Mouse (Mus musculus) stomach, embryonic 15.5 days (tissue): ENCODE measurements around the gene Rarres2. TPM values are rescaled to one million over a fixed set of nuclear protein-coding genes. Genes with fewer than 3 reads are reported as not detected.

ENCODE experiments used
- ATAC-seq: fragments of 200-750 bp; cut with Nextera tagmentation; 2 replicates; pipeline ENCODE4 v1.8.0; 2017; ENCODE audit warnings: low read depth, moderate number of reproducible peaks, moderate TSS enrichment; ENCODE audit not compliant: insufficient read depth, low FRiP score
- H3K27ac ChIP-seq: fragments of 300-500 bp; sonication (generic); 2 replicates; pipeline ENCODE4 v1.5.1; 2015; ENCODE audit warnings: mild to moderate bottlenecking, inconsistent platforms
- H3K27me3 ChIP-seq: fragments of 300-500 bp; sonication (generic); replicated peaks from 2 replicates; pipeline ENCODE4 v1.6.1; 2015; ENCODE audit warnings: inconsistent platforms
- H3K36me3 ChIP-seq: fragments of 300-500 bp; sonication (generic); 2 replicates; pipeline ENCODE4 v1.6.1; 2015; ENCODE audit warnings: inconsistent platforms
- H3K4me1 ChIP-seq: fragments of 300-500 bp; sonication (generic); 2 replicates; pipeline ENCODE4 v1.6.1; 2015; ENCODE audit warnings: inconsistent platforms
- H3K4me2 ChIP-seq: fragments of 300-500 bp; sonication (generic); 2 replicates; pipeline ENCODE4 v1.6.1; 2015; ENCODE audit warnings: mild to moderate bottlenecking, inconsistent platforms
- H3K4me3 ChIP-seq: fragments of 300-500 bp; sonication (generic); replicated peaks from 2 replicates; pipeline ENCODE4 v1.5.1; 2015; ENCODE audit warnings: inconsistent platforms
- H3K9ac ChIP-seq: fragments of 300-500 bp; sonication (generic); 2 replicates; pipeline ENCODE4 v1.6.1; 2015; ENCODE audit warnings: inconsistent platforms
- H3K9me3 ChIP-seq: fragments of 300-500 bp; sonication (generic); 2 replicates; pipeline ENCODE4 v1.6.1; 2016; ENCODE audit warnings: inconsistent platforms
- WGBS: fragments of 180-500 bp; shearing (Covaris S2); methylation state at CpG from one replicate; pipeline ENCODE4 v1.1.7; 2015; 5-methylcytosine and 5-hydroxymethylcytosine counted together
- polyA plus RNA-seq: library from polyadenylated mRNA; unstranded; fragments of >200 nt; fragmentation: Nextera tagmentation; extraction: Ambion mirVana; gene quantifications from 2 replicates; pipeline ENCODE4 v1.2.1, GENCODE M21; 2015

Gene Rarres2
- polyA plus RNA-seq, 1 experiment from 2014 or later: 83.2 TPM

DNA sequence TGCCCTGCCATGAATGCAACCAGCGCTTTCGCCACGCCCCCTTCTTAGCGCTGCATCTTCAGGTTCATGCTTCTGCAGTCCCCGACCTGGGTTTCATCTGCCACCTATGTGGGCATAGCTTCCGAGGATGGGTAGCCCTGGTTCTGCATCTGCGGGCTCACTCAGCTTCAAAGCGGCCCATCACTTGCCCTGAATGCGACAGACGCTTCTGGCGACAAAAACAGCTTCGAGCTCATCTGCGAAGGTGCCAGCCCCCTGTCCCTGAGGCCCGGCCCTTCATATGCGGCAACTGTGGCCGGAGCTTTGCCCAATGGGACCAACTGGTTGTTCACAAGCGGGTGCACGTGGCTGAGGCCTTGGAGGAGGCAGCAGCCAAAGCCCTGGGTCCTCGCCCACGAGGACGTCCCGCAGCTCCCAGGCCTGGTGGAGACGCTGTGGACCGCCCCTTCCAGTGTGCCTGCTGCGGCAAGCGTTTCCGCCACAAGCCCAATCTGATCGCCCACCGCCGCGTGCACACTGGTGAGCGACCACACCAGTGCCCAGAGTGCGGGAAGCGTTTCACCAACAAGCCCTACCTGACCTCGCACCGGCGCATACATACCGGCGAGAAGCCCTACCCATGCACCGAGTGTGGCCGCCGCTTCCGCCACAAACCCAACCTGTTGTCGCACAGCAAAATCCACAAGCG lies 24.1 kb upstream of the Rarres2 start:
- 95% methylated on average over 45 of the region's 45 CpGs for WGBS
- no peak overlapping the region for H3K27ac ChIP-seq

DNA sequence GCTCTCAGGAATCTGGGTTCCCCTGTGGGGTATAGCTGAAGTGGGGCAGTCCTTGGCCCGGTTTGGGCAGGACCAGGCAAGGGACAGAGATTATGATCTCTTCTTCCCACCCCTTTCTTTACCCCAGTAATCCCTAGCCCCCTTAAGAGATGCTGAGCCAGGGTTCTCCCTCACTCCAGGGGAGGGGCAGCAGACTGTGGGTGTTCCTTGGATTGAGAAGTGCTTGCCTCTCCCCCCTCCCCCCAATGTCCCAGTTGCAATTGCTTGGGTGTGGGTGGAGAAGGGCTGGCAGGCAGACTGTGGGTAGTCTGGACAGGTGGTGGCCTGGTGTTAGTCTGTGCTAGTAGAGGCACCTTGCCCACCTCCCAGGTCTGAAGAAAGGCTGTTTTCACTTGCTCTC lies 22.7 kb upstream of the Rarres2 start:
- H3K27ac ChIP-seq: no peak overlapping the region

More for the DNA sequence above, 24.1 kb upstream of the Rarres2 start:
- Histone ChIP-seq H3K4me1 (peaks cover 22% of the 10 kb centered on the region), H3K4me2 (no peak overlapping the region), H3K36me3 (peaks cover 48% of the 10 kb centered on the region), H3K4me3 (no peak overlapping the region), H3K9me3 (no peaks in the 10 kb centered on the region; the same call in 1 of the 2 replicates), H3K9ac (no peak overlapping the region), H3K27me3 (no peaks in the 10 kb centered on the region)
- ATAC-seq: no peak

DNA sequence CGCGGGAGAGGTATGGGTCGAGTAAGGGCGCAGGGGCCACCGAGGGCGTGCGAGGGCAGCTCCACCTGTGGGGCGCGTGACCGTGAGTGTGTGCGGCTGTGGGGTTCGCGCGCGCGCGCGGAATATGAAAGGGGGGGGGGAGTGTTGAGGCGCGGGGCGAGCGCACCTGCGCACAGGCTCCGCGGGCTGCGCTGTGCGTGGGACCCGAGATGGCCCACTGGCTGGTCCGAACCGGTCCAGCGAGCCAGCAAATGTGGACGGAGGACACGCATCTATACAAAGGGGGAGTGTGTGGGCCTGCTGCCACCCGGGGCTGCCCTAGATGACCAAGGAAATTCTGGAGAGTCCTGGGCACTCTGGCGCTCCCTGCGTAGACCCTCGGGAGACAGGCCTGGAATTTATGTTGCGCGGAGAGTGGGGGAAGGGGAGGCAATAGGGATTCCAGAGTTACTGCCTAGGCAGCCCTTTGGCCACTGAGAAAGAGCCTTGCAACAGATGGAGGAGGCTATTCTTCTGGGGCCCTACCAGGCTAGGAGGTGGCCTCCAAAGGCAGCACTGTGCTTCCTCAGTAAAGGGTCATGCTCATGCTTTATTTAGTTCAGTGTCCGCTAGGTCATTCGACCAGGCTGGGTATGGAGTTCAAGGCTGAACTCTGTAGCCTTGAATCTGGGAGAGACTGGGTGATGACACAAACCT lies 21.6 kb upstream of the Rarres2 start:
- H3K4me2 ChIP-seq: peak overlapping the region; percentile 80
- H3K27me3 ChIP-seq: no peaks in the 10 kb centered on the region
- ATAC-seq: peak; percentile 16; the same call in 1 of the 2 replicates
- under 1% methylated on average over 37 of the region's 41 CpGs for WGBS
- H3K9me3 ChIP-seq: no peaks in the 10 kb centered on the region; the same call in 1 of the 2 replicates
- H3K36me3 ChIP-seq: peaks cover 35% of the 10 kb centered on the region
- peak overlapping the region; percentile 81 for H3K4me3 ChIP-seq
- peak overlapping the region; percentile 86 for H3K9ac ChIP-seq
- peaks cover 16% of the 10 kb centered on the region for H3K4me1 ChIP-seq
- H3K27ac ChIP-seq: peak overlapping the region; percentile 84

More for the DNA sequence above, 22.7 kb upstream of the Rarres2 start:
- H3K4me1 ChIP-seq: peaks cover 16% of the 10 kb centered on the region
- H3K9ac ChIP-seq: no peak overlapping the region
- no peak for ATAC-seq
- H3K4me2 ChIP-seq: peak overlapping the region; percentile 80
- no peaks in the 10 kb centered on the region for H3K27me3 ChIP-seq
- peaks cover 43% of the 10 kb centered on the region for H3K36me3 ChIP-seq
- H3K4me3 ChIP-seq: peak overlapping the region; percentile 81; the same call in 1 of the 2 replicates
- WGBS: 64% methylated on average over 1 of the region's 1 CpGs
- no peaks in the 10 kb centered on the region; the same call in 1 of the 2 replicates for H3K9me3 ChIP-seq

DNA sequence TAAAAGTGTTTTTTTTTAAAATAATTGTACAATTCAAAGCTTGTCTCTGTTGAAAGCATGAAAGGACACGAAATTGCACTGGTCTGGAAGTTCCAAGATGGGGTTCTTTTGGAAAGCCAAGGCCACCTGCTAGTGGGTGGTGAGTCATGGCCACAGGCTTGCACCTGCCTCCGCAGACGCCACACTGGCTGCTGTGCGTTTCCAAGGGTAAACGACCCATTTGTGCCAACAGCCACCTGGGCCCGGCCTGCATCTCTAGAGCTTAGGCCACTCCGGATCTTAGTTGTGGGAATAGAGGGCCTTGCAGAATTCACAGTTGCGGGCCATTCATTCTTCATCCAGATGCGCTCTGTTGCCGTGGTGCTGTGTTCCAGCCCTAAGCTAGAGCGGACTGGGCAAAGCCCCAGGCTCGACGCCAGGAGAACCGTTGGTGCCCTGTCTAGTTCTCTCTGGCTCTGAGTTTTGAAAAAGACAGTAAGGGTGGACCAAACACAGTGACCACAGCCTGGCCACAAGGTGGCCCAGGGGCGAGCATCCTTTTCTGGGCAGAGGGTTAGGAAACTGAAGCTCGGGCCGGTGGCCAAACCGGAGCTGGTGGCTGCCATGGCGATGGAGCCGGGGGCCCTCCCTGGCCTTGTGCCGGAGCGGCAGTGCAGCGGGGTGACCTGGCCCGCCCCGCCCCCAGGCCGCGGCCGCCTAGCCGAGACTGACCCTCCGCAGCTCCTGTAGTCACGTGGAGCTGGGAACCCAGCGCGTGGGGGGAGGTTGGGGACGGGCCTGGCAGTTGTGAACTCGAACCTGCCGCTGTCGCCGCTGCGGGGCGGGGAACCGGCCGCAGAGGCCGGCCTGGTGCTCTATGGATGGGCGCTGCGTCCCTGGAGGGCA lies 20.8 kb upstream of the Rarres2 start, which contains the start of the genes Repin1 and Gm44965:
Gene Repin1, plus strand, starts transcription at position 726 of the 885 bp plus-strand sequence.
Gene Gm44965, plus strand, starts transcription at position 784 of the 885 bp plus-strand sequence.
- Histone ChIP-seq H3K9me3 (no peaks in the 10 kb centered on the region; the same call in 1 of the 2 replicates), H3K4me1 (peaks cover 16% of the 10 kb centered on the region), H3K27me3 (no peaks in the 10 kb centered on the region), H3K9ac (peak within 1 kb of the TSS; percentile 86), H3K27ac (peak within 1 kb of the TSS; percentile 84), H3K4me2 (peak within 1 kb of the TSS; percentile 80), H3K4me3 (peak within 1 kb of the TSS; percentile 81), H3K36me3 (peaks cover 27% of the 10 kb centered on the region)
- WGBS: 6% methylated on average over 45 of the region's 45 CpGs
- peak; percentile 89 for ATAC-seq

DNA sequence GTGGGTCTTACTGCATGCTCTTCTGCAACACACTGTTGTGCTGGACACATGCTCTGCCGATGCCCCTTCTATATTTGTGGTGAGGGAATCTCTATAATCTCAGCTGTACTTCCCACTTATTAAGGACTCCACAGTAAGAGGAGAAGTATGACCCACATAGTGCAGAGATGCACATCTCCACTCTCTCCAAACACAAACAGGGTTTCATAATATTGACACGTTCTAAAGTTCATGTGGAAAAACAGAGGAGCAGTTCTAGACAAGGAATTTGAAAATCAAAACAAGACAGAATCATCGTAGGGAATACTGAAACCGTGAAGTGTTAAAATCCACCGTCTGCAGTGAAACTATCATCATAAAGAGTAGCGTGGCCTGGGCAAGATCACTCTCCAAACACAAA lies 19.3 kb upstream of the Rarres2 start:
- no peak for ATAC-seq
- WGBS: 85% methylated on average over 6 of the region's 6 CpGs
- Histone ChIP-seq H3K27me3 (no peaks in the 10 kb centered on the region), H3K4me1 (peaks cover 16% of the 10 kb centered on the region), H3K9me3 (no peaks in the 10 kb centered on the region; the same call in 1 of the 2 replicates), H3K9ac (no peak overlapping the region), H3K36me3 (peaks cover 12% of the 10 kb centered on the region), H3K4me3 (no peak overlapping the region), H3K27ac (no peak overlapping the region), H3K4me2 (no peak overlapping the region)

DNA sequence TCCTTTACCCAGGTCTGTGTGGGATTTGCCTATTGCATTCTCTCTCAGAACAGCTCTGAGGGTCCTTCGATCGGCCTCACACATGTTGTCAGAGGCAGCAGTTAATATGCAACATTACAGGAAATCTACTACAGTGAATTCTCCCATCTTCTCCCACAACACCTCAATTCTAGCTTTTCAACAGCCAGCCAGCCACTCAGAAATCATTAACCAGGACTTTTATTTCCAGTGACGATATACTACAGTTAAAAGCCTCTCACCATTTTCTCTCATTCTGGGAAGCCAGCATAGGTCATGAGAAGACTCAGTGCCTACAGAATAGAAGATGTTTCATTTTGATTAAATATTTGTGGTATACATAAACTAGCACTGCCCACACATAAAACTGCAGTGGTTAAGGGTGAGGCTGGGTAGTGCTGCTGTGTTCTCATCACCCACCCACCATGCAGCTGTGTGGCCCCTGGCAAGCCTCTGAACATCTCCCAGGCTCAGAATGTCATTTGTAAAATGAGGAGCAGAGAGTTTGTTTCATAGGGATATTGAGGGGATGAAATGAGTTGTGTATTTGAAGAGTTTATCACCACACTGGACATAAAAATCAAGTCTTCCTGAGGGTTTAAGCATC lies 18.7 kb upstream of the Rarres2 start:
- H3K4me2 ChIP-seq: no peak overlapping the region
- peaks cover 16% of the 10 kb centered on the region for H3K4me1 ChIP-seq
- H3K27ac ChIP-seq: no peak overlapping the region
- no peaks in the 10 kb centered on the region for H3K9me3 ChIP-seq
- no peak overlapping the region for H3K4me3 ChIP-seq
- ATAC-seq: no peak
- 79% methylated on average over 3 of the region's 3 CpGs for WGBS
- no peak overlapping the region for H3K9ac ChIP-seq
- peaks cover 6% of the 10 kb centered on the region for H3K36me3 ChIP-seq
- H3K27me3 ChIP-seq: no peaks in the 10 kb centered on the region

DNA sequence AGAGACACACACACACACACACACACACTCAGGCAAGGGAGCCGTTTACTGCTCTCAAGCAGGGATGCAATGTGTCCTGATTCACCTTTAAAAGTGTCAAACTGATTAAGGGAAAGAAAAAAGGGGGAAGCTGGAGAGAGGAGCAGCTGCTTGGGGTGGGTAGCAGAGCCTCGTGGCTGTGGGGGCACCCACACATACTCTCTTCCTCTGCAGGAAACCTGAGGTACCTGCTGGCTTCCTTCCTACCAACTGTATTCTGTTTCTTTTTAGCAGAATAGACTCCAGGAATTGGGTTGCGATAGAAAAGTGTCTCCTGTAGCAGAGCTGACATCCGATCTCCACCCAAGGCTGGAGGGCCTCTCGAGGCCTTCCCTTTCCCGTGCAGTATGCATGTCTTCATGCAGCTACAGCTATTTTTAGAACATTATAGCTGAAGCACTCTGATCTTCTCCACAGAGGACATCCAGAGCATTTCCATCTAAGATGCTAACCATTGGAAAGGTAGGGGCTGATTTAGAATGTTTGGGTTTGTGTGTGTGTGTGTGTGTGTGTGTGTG lies 16.7 kb upstream of the Rarres2 start, which contains the start of gene Gm45021:
Gene Gm45021, plus strand, starts transcription at position 417 of the 557 bp plus-strand sequence.
- no peak for ATAC-seq
- H3K4me3 ChIP-seq: no peak within 1 kb of the TSS
- H3K9ac ChIP-seq: no peak within 1 kb of the TSS
- H3K27me3 ChIP-seq: no peaks in the 10 kb centered on the region
- H3K36me3 ChIP-seq: no peaks in the 10 kb centered on the region
- H3K4me2 ChIP-seq: 0 out of 2 replicates have a peak within 1 kb of the TSS, but pooled peaks have one; percentile 8
- H3K4me1 ChIP-seq: peaks cover 5% of the 10 kb centered on the region; the same call in 1 of the 2 replicates
- WGBS: 23% methylated on average over 6 of the region's 6 CpGs
- no peaks in the 10 kb centered on the region for H3K9me3 ChIP-seq
- H3K27ac ChIP-seq: peak within 1 kb of the TSS; percentile 22; the same call in 1 of the 2 replicates

DNA sequence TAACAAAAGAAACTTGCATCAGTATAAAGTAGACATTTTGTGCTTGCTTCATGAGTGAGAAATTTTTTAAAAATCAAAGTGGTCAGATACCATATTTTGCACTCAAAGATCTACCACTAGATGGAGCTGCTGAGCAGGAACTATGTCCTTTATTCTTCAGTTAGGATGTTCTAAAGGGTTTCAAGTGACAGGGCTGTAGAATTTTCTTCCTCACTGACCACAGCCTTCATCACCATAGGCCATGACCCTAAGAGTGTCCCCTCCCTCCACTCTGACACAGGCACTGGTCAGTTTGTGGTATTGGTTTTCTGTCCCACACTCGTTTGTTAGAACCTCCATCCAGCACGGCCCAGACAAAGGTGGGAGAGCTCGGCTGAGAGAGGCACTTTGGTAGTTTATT lies 9.4 kb upstream of the Rarres2 start:
- H3K27ac ChIP-seq: no peak overlapping the region
- 75% methylated on average over 3 of the region's 3 CpGs for WGBS

DNA sequence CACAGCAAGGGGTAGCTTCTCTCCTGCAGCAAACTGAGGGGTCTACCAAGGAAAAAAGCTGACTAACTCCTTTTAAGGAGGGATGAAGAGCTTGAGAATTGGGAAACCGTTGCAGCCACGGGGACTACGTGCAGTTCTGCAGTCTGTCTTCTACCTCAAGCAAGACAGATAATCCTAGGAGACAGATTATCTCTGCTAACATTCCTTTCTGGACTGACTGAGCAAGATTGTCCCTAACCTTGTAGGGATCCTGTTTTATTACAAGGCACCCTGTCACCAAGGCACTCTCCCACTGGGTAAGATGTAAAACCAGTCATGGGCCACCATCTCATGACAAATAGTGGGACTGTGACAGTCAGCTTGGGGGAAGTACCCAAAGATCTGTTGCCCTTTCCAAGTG lies 8.7 kb upstream of the Rarres2 start:
- WGBS: 39% methylated on average over 3 of the region's 3 CpGs
- no peak overlapping the region for H3K9ac ChIP-seq

More for the DNA sequence above, 9.4 kb upstream of the Rarres2 start:
- no peak overlapping the region for H3K9ac ChIP-seq
- no peaks in the 10 kb centered on the region for H3K27me3 ChIP-seq
- ATAC-seq: no peak
- no peak overlapping the region for H3K4me3 ChIP-seq
- H3K9me3 ChIP-seq: no peaks in the 10 kb centered on the region
- no peak overlapping the region for H3K4me2 ChIP-seq
- H3K36me3 ChIP-seq: no peaks in the 10 kb centered on the region
- peaks cover 3% of the 10 kb centered on the region; the same call in 1 of the 2 replicates for H3K4me1 ChIP-seq

DNA sequence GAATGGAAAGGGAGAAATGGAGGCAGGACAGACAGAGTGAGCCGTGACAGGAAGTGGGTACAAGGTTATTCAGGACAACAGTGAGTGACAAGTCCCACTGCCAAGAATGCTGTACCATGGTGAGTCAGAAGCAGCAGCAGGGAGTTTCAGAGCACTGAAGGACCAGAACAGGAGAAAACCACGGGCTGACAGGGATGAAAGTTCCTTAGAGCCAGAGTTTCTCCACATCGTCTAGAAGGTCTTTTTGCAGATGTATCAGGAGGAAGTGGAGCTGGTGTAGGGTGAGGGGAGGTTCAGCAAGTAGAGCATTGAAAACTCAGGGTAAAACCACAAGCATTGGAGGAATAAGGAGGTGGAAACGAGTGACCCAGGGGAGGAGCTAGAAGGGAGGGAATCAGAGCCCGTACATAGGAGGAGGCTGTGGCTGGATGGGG lies 6.6 kb upstream of the Rarres2 start:
- no peaks in the 10 kb centered on the region for H3K27me3 ChIP-seq
- H3K4me3 ChIP-seq: no peak overlapping the region
- WGBS: 17% methylated on average over 5 of the region's 5 CpGs
- H3K4me2 ChIP-seq: no peak overlapping the region; the same call in 1 of the 2 replicates
- no peak overlapping the region for H3K9ac ChIP-seq
- H3K9me3 ChIP-seq: no peaks in the 10 kb centered on the region
- peak overlapping the region; percentile 78 for H3K27ac ChIP-seq
- H3K36me3 ChIP-seq: no peaks in the 10 kb centered on the region
- H3K4me1 ChIP-seq: peaks cover 3% of the 10 kb centered on the region; the same call in 1 of the 2 replicates
- ATAC-seq: no peak; the same call in 1 of the 2 replicates

More for the DNA sequence above, 8.7 kb upstream of the Rarres2 start:
- Histone ChIP-seq H3K27me3 (no peaks in the 10 kb centered on the region), H3K9me3 (no peaks in the 10 kb centered on the region), H3K27ac (no peak overlapping the region), H3K4me1 (peaks cover 3% of the 10 kb centered on the region; the same call in 1 of the 2 replicates), H3K4me3 (no peak overlapping the region), H3K4me2 (no peak overlapping the region), H3K36me3 (no peaks in the 10 kb centered on the region)
- no peak for ATAC-seq
